Mouse (Mus musculus) heart, adult 8-10 months (tissue): Measurements from ENCODE around the gene Ap1g2. TPM values are rescaled to one million over a fixed set of nuclear protein-coding genes. Genes with fewer than 3 reads are reported as not detected.

ENCODE experiments used
- DNase-seq: peaks from one replicate; pipeline ENCODE4 v3.0.0; 2022; ENCODE audit warnings: low spot score
- total RNA-seq, 4 experiments: library from RNA; stranded (reverse); gene quantifications; 2 replicates each; pipeline ENCODE4 v1.2.4; 2022

Ap1g2 gene
- total RNA-seq, 4 experiments from 2014 or later = 2.7 to 4.5 (median 4.1) TPM

- no peak for DNase-seq
These were observed 17.0 kb downstream of the Ap1g2 start for GRCm38 (mm10) chr14:55089199-55089947.

GRCm38 (mm10) chr14:55086009-55086514, 20.3 kb downstream of the Ap1g2 start:
- no peak for DNase-seq

- no peak for DNase-seq
These were observed 20.9 kb downstream of the Ap1g2 start for GRCm38 (mm10) chr14:55085324-55086008.

- no peak for DNase-seq
These were observed 22.9 kb downstream of the Ap1g2 start for GRCm38 (mm10) chr14:55083481-55083880.

GRCm38 (mm10) chr14:55081105-55081504, 25.3 kb downstream of the Ap1g2 start:
- DNase-seq = no peak

- peak; percentile 43 for DNase-seq
These were observed 27.0 kb downstream of the Ap1g2 start for GRCm38 (mm10) chr14:55079214-55079970.

GRCm38 (mm10) chr14:55078366-55078989, 27.9 kb downstream of the Ap1g2 start:
- DNase-seq = no peak

GRCm38 (mm10) chr14:55077481-55078365, 28.7 kb downstream of the Ap1g2 start:
- no peak for DNase-seq

- DNase-seq = no peak
These were observed 29.4 kb downstream of the Ap1g2 start for GRCm38 (mm10) chr14:55076956-55077355.

GRCm38 (mm10) chr14:55076224-55076623, 30.2 kb downstream of the Ap1g2 start:
- DNase-seq = no peak

GRCm38 (mm10) chr14:55074416-55074815, 32.0 kb downstream of the Ap1g2 start:
- no peak for DNase-seq

- no peak for DNase-seq
These were observed 34.6 kb downstream of the Ap1g2 start for GRCm38 (mm10) chr14:55071756-55072155.

- DNase-seq = no peak
These were observed 40.4 kb downstream of the Ap1g2 start for GRCm38 (mm10) chr14:55066042-55066441.

- DNase-seq = no peak
These were observed 41.0 kb downstream of the Ap1g2 start for GRCm38 (mm10) chr14:55065391-55065790.

GRCm38 (mm10) chr14:55064481-55065370, 41.7 kb downstream of the Ap1g2 start:
- DNase-seq = no peak

- DNase-seq = no peak
These were observed 42.6 kb downstream of the Ap1g2 start for GRCm38 (mm10) chr14:55063581-55064381.

GRCm38 (mm10) chr14:55063117-55063516, 43.3 kb downstream of the Ap1g2 start:
- DNase-seq = no peak

GRCm38 (mm10) chr14:55062626-55063025, 43.8 kb downstream of the Ap1g2 start:
- DNase-seq = no peak

GRCm38 (mm10) chr14:55061845-55062244, 44.5 kb downstream of the Ap1g2 start:
- no peak for DNase-seq
